Mouse (Mus musculus) hindbrain, embryonic 12.5 days (tissue): ENCODE measurements around the gene Hist1h4j. TPM values are rescaled to one million over a fixed set of nuclear protein-coding genes. Genes with fewer than 3 reads are reported as not detected.
"Not testable (repeated sequence)": the region's sequence is repeated elsewhere in the genome, so short reads cannot be mapped to it uniquely, and the experiment has no call there.

Experiments
- ATAC-seq: fragments of 200-750 bp; cut with Nextera tagmentation; 2 replicates; pipeline ENCODE4 v1.8.0; 2017; ENCODE audit warnings: moderate TSS enrichment; ENCODE audit not compliant: low FRiP score
- H3K27ac ChIP-seq: fragments of 300-500 bp; sonication (generic); 2 replicates; pipeline ENCODE4 v1.5.1; 2016; ENCODE audit warnings: mild to moderate bottlenecking
- H3K27me3 ChIP-seq: fragments of 300-500 bp; sonication (generic); 2 replicates; pipeline ENCODE4 v1.6.1; 2016; ENCODE audit warnings: mild to moderate bottlenecking
- H3K36me3 ChIP-seq: fragments of 300-500 bp; sonication (generic); 2 replicates; pipeline ENCODE4 v1.6.1; 2016; ENCODE audit warnings: mild to moderate bottlenecking
- H3K4me1 ChIP-seq: fragments of 300-500 bp; sonication (generic); 2 replicates; pipeline ENCODE4 v1.6.1; 2016
- H3K4me2 ChIP-seq: fragments of 300-500 bp; sonication (generic); replicated peaks from 2 replicates; pipeline ENCODE4 v1.6.1; 2016; ENCODE audit warnings: mild to moderate bottlenecking
- H3K4me3 ChIP-seq: fragments of 300-500 bp; sonication (generic); 2 replicates; pipeline ENCODE4 v1.5.1; 2016; ENCODE audit warnings: mild to moderate bottlenecking
- H3K9ac ChIP-seq: fragments of 300-500 bp; sonication (generic); 2 replicates; pipeline ENCODE4 v1.6.1; 2016; ENCODE audit warnings: mild to moderate bottlenecking, moderate library complexity
- H3K9me3 ChIP-seq: fragments of 300-500 bp; sonication (generic); replicated peaks from 2 replicates; pipeline ENCODE4 v1.6.1; 2016; ENCODE audit warnings: mild to moderate bottlenecking
- WGBS: fragments of 180-500 bp; shearing (Covaris S2); methylation state at CpG from one replicate; pipeline ENCODE4 v1.1.7; 2016; 5-methylcytosine and 5-hydroxymethylcytosine counted together
- polyA plus RNA-seq: library from polyadenylated mRNA; unstranded; fragments of >200 nt; fragmentation: Nextera tagmentation; extraction: Ambion mirVana; gene quantifications from 2 replicates; pipeline ENCODE4 v1.2.1, GENCODE M21; 2016

Hist1h4j gene
- polyA plus RNA-seq, 1 experiment from 2014 or later, result 1.0 TPM

- no peak for ATAC-seq
- Histone ChIP-seq H3K27ac (no peak overlapping the region), H3K9me3 (no peaks in the 10 kb centered on the region), H3K27me3 (no peaks in the 10 kb centered on the region), H3K4me3 (no peak overlapping the region), H3K9ac (no peak overlapping the region), H3K4me2 (peak overlapping the region; percentile 71), H3K36me3 (no peaks in the 10 kb centered on the region), H3K4me1 (peaks cover 17% of the 10 kb centered on the region)
- WGBS, result 58% methylated on average over 1 of the region's 1 CpGs
These were observed 20.8 kb downstream of the Hist1h4j start for GRCm38 (mm10) chr13:21755707-21756106.

GRCm38 (mm10) chr13:21778814-21779766 is 44.2 kb downstream of the Hist1h4j start:
- Histone ChIP-seq H3K27me3 (no peaks in the 10 kb centered on the region), H3K4me1 (peaks cover 19% of the 10 kb centered on the region), H3K9ac (peak overlapping the region; percentile 74), H3K36me3 (no peaks in the 10 kb centered on the region), H3K4me3 (peak overlapping the region; percentile 41), H3K27ac (peak overlapping the region; percentile 90), H3K9me3 (no peaks in the 10 kb centered on the region), H3K4me2 (peak overlapping the region; percentile 88)
- WGBS, result 5% methylated on average over 33 of the region's 33 CpGs
- peak; percentile 90 for ATAC-seq

DNA sequence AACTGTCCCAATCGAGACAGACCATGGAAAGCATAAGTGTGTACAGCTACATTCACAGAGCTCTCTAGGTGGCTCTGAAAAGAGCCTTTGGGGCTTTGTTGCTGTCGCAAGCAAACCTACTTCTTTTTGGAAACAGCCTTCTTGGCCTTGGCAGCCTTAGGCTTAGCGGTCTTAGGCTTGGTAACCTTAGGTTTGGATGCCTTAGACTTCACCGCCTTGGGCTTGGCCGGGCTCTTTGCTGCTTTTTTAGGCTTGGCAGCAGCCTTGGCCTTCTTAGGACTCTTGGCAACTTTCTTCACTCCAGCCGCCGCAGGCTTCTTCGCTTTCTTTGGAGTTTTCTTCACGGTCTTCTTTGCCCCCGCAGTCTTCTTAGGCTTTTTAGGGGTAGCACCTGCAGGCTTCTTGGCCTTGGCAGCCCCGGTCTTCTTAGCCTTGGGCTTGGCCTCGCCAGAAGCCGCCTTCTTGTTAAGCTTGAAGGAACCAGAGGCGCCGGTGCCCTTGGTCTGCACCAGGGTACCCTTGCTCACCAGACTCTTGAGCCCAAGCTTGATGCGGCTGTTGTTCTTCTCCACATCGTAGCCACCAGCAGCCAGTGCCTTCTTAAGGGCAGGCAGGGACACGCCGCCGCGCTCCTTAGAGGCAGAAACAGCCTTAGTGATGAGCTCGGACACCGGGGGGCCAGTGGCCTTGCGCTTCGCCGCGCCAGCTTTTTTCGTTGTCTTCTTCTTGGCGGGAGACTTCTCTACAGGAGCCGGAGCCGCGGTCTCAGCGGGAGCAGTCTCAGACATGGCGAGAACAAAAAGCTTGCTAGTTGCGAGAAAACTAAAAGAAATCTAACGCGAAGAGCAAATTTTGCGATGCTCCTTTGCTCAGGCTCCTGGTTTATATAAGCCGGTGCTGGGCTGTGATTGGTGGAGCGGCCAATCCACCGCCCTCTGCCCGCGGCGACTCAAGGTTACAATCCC is 45.2 kb downstream of the Hist1h4j start, which contains the start of gene Hist1h1b:
Gene Hist1h1b, minus strand, starts transcription at position 859 of the 965 bp plus-strand sequence.
- peak; percentile 33; the same call in 1 of the 2 replicates for ATAC-seq
- H3K36me3 ChIP-seq, result no peaks in the 10 kb centered on the region
- peaks cover 23% of the 10 kb centered on the region for H3K4me1 ChIP-seq
- H3K27me3 ChIP-seq, result no peaks in the 10 kb centered on the region
- peak within 1 kb of the TSS; percentile 41 for H3K4me3 ChIP-seq
- H3K9me3 ChIP-seq, result no peaks in the 10 kb centered on the region
- peak within 1 kb of the TSS; percentile 88 for H3K4me2 ChIP-seq
- H3K27ac ChIP-seq, result peak within 1 kb of the TSS; percentile 90
- WGBS, result 1% methylated on average over 44 of the region's 44 CpGs
- peak within 1 kb of the TSS; percentile 74 for H3K9ac ChIP-seq

DNA sequence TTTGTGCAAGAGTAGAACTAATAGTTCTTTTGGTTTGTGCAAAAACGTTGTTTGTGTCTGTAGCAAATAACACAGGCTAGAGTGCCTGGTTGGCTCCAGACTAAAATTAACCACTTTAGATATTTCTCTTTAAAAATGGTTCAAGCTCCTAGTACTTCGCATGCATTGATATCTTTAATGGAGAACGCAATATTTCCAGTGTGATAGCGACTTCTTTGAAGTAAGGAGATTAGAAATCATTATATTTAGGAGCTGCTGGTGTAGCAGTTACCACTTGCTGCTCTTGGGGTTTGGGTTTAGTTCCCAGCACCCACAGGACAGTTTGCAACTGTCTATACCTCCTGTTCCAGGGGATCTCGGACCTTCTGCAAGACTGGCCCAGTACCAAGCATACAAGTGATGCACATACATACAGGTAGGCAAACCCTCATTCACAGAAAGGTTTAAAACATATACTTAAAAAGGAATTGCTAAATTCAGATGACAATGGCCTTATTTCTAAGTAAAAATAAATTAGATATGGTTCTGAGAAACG is 46.2 kb downstream of the Hist1h4j start:
- H3K4me1 ChIP-seq, result peaks cover 26% of the 10 kb centered on the region
- peak overlapping the region; percentile 41; the same call in 1 of the 2 replicates for H3K4me3 ChIP-seq
- peak overlapping the region; percentile 88 for H3K4me2 ChIP-seq
- no peak for ATAC-seq
- no peaks in the 10 kb centered on the region for H3K36me3 ChIP-seq
- no peaks in the 10 kb centered on the region for H3K27me3 ChIP-seq
- no peaks in the 10 kb centered on the region for H3K9me3 ChIP-seq
- no peak overlapping the region for H3K9ac ChIP-seq
- H3K27ac ChIP-seq, result peak overlapping the region; percentile 90
- 49% methylated on average over 6 of the region's 6 CpGs for WGBS

GRCm38 (mm10) chr13:21781639-21782038 is 46.8 kb downstream of the Hist1h4j start:
- Histone ChIP-seq H3K4me1 (peaks cover 28% of the 10 kb centered on the region), H3K4me3 (no peak overlapping the region), H3K27ac (no peak overlapping the region; the same call in 1 of the 2 replicates), H3K36me3 (no peaks in the 10 kb centered on the region), H3K9ac (no peak overlapping the region), H3K9me3 (no peaks in the 10 kb centered on the region), H3K27me3 (no peaks in the 10 kb centered on the region), H3K4me2 (no peak overlapping the region)
- 91% methylated on average over 1 of the region's 1 CpGs for WGBS
- no peak for ATAC-seq

GRCm38 (mm10) chr13:21782361-21783254 is 47.7 kb downstream of the Hist1h4j start:
- peaks cover 28% of the 10 kb centered on the region for H3K4me1 ChIP-seq

DNA sequence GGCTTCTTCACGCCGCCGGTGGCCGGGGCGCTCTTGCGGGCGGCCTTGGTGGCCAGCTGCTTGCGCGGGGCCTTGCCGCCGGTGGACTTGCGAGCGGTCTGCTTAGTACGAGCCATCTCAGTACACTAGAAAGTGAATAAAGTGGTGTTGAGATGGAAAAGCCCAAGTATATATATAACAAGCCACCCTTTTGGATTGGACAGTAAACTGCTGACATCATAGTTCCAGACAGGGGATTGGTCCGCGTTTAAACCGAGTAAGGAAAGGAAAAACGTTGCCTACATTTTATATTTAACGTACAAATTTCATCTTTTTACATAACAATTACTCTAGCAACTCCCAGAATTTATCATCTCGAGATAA is 48.4 kb downstream of the Hist1h4j start, which contains the start of gene Hist1h3i:
Gene Hist1h3i, minus strand, starts transcription at position 116 of the 363 bp plus-strand sequence.
- Histone ChIP-seq H3K4me3 (peak within 1 kb of the TSS; percentile 39), H3K4me1 (peaks cover 32% of the 10 kb centered on the region), H3K27ac (peak within 1 kb of the TSS; percentile 86), H3K9me3 (no peaks in the 10 kb centered on the region), H3K9ac (peak within 1 kb of the TSS; percentile 66), H3K27me3 (no peaks in the 10 kb centered on the region), H3K36me3 (no peaks in the 10 kb centered on the region), H3K4me2 (peak within 1 kb of the TSS; percentile 71)
- peak; percentile 69 for ATAC-seq
- under 1% methylated on average over 15 of the region's 20 CpGs for WGBS

More at GRCm38 (mm10) chr13:21782361-21783254, 47.7 kb downstream of the Hist1h4j start:
- peak overlapping the region; percentile 66 for H3K9ac ChIP-seq
- not testable (repeated sequence) for H3K27me3 ChIP-seq, ATAC-seq, H3K9me3 ChIP-seq, H3K36me3 ChIP-seq
- H3K4me3 ChIP-seq, result peak overlapping the region; percentile 39
- peak overlapping the region; percentile 71 for H3K4me2 ChIP-seq
- H3K27ac ChIP-seq, result peak overlapping the region; percentile 86
- 2% methylated on average over 14 of the region's 35 CpGs for WGBS

DNA sequence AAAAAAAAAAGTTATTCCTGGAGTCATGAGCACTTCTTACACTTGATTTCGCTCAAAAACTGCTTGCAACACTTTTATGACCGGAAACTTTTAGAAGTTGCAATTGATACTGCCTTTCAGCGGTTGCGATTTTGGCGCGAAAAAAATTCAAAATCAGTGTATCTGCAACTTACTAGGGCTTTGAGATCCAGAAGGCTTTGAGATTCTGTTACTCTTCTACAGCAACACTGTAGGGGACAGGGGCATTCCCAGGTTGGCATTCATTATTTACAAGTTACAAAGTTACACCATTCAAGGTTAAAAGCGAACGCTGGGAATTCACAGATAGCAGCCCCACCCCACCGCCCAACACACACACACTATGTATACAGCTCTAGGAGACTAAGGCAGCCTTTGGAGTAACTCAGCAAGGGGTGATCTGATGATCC is 48.9 kb downstream of the Hist1h4j start:
- no peaks in the 10 kb centered on the region for H3K27me3 ChIP-seq

DNA sequence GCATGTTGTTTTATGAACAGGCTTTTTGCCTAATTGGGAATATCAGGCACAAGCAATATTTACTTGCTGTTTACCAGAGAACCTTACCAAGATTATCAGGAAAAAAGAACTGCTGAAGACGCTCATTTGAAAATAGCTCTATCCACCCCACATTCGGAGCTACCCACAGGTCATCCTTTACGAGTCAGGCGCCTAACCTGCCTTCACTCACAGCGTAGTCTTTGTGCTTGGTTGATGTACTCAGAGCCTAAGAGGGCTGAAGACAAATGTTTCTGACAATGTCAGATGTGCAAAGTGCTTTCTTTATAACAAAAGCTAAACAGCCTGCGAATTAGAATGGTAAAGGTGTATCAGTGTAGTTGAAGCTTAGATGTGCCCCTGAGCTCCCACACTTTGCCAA is 49.4 kb downstream of the Hist1h4j start:
- Histone ChIP-seq H3K36me3 (no peaks in the 10 kb centered on the region), H3K9me3 (no peaks in the 10 kb centered on the region), H3K4me2 (peak overlapping the region; percentile 71), H3K4me1 (peaks cover 33% of the 10 kb centered on the region), H3K9ac (peak overlapping the region; percentile 44; the same call in 1 of the 2 replicates), H3K27ac (peak overlapping the region; percentile 76), H3K4me3 (no peak overlapping the region), H3K27me3 (no peaks in the 10 kb centered on the region)
- ATAC-seq, result no peak
- WGBS, result 21% methylated on average over 6 of the region's 6 CpGs

More for the DNA sequence above, 48.9 kb downstream of the Hist1h4j start:
- peak overlapping the region; percentile 76 for H3K27ac ChIP-seq
- WGBS, result 2% methylated on average over 9 of the region's 9 CpGs
- H3K9ac ChIP-seq, result peak overlapping the region; percentile 44
- peak overlapping the region; percentile 71 for H3K4me2 ChIP-seq
- H3K36me3 ChIP-seq, result no peaks in the 10 kb centered on the region
- ATAC-seq, result no peak
- peaks cover 33% of the 10 kb centered on the region for H3K4me1 ChIP-seq
- no peaks in the 10 kb centered on the region for H3K9me3 ChIP-seq
- H3K4me3 ChIP-seq, result peak overlapping the region; percentile 39
